Mouse (Mus musculus): ENCODE measurements at regions not wholly inside any gene's neighbourhood (a gene's known extent, or its start where the extent isn't known, plus 50 kb on each side); places are given as distances from the start of the nearest gene placed in this dataset.

- no peak for DNase-seq (ENCODE audit: low read depth, low spot score)
Observed at GRCm38 (mm10) chr5:28563401-28563800, 96.3 kb upstream of the Shh start.

- no peak for DNase-seq (ENCODE audit: low read depth, low spot score)
Observed at GRCm38 (mm10) chr5:28562917-28563316, 95.9 kb upstream of the Shh start.

GRCm38 (mm10) chr5:28553543-28553942 lies 86.5 kb upstream of the Shh start:
- no peak for DNase-seq (ENCODE audit: low read depth, low spot score)

GRCm38 (mm10) chr5:28530202-28530855 lies 63.3 kb upstream of the Shh start:
- no peak for DNase-seq (ENCODE audit: low read depth, low spot score)

- no peak for DNase-seq (ENCODE audit: low read depth, low spot score)
Observed at GRCm38 (mm10) chr5:28526435-28526834, 59.4 kb upstream of the Shh start.

- no peak for DNase-seq (ENCODE audit: low read depth, low spot score)
Observed at GRCm38 (mm10) chr5:28520800-28521707, 54.0 kb upstream of the Shh start.

GRCm38 (mm10) chr5:28519059-28519543 lies 52.0 kb upstream of the Shh start:
- DNase-seq (ENCODE audit: low read depth, low spot score), result no peak

All from R1 (cell line).